Mouse (Mus musculus): ENCODE results near the gene Slc25a39.

DNA sequence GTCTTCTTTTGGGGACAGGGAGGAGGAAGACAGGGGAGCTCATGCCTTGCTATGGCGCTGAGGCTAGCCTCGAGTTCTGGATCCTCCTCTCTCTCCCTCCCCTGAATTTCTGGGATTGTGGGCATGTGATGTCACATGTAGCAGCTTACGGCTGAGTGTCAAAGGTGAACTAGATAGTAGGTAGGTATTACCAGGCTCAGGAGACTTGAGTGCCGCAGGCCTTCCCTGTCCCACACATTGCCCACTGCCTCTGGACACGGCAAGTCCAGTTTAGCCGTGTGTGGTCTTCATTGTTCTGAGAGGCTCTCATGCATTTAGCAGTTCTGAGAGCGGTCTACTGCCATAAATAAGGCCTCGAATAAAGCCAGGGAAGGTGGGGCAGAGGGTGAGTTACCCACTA lies 5.3 kb upstream of the Slc25a39 start:
- no peak for TF ChIP-seq POLR2A (IDR thresholded peaks at IDR 0.05; ENCODE audit: low read depth, low read length)
- TF ChIP-seq CTCF (IDR thresholded peaks at IDR 0.05; ENCODE audit: extremely low read depth, insufficient read depth, insufficient read length, insufficient replicate concordance): no peak
